Comparison of ENCODE assay signal across 18 mouse cellular contexts in the genomic region with DNA sequence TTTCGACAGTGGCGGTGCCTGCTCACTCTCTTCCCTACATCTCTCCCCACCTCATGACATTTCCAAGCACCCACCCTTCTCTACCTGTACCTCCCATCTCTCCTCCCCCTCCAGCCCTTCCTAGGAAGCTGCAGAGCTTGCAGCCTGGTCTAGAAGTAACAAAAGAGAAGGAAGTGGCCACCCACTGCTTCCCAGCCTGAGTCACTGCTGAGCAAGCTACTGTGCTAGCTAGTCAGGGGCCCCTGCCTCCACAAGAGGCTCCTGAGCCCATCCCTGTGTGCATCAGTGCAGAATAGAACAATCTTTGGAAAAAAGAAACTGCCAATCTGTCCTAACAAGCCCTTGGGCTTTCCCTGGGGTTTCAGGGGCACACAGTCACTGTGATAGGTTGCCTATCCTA. TPM values are rescaled to one million over a fixed set of nuclear protein-coding genes. Genes with fewer than 3 reads are reported as not detected.
"Had no signal": no experiment of that assay in that cellular context is flagged by ENCODE, and none has a peak within 500 bp of the region (broad histone marks: within the 10 kb centered on the region; RNA-seq: fewer than 3 reads in every experiment).

No protein-coding gene starts in this region.

- ATAC-seq: inflammation-experienced regulatory T-cells, adult 6 months; intestine, postnatal 0 days; lung, postnatal 0 days; midbrain, embryonic 15.5 days had no signal

- H3K27ac ChIP-seq: kidney, postnatal 0 days; limb, embryonic 10.5 days; liver, embryonic 15.5 days; midbrain, embryonic 10.5 days; midbrain, embryonic 15.5 days; neural tube, embryonic 13.5 days had no signal

- H3K4me2 ChIP-seq: liver, embryonic 11.5 days; liver, embryonic 15.5 days; midbrain, embryonic 15.5 days; neural tube, embryonic 13.5 days had no signal

- H3K4me3 ChIP-seq: limb, embryonic 10.5 days; liver, embryonic 15.5 days; midbrain, embryonic 10.5 days; midbrain, embryonic 15.5 days; neural tube, embryonic 13.5 days had no signal

- H3K36me3 ChIP-seq: limb, embryonic 10.5 days; liver, embryonic 15.5 days; midbrain, embryonic 10.5 days; midbrain, embryonic 15.5 days; neural tube, embryonic 13.5 days had no signal

- H3K4me1 ChIP-seq: limb, embryonic 10.5 days; liver, embryonic 15.5 days; midbrain, embryonic 10.5 days; midbrain, embryonic 15.5 days; neural tube, embryonic 13.5 days had no signal

- H3K9ac ChIP-seq: liver, embryonic 15.5 days; midbrain, embryonic 15.5 days; neural tube, embryonic 13.5 days had no signal

- H3K27me3 ChIP-seq: liver, embryonic 15.5 days; midbrain, embryonic 15.5 days; neural tube, embryonic 13.5 days had no signal

- H3K9me3 ChIP-seq: midbrain, embryonic 15.5 days had no signal

- DNase-seq: kidney, adult 8-10 months; kidney, postnatal 36 days; lung, adult 2 months; lung, postnatal 4 days; retina, postnatal 1 day; thymus, adult 18-20 months; thymus, postnatal 14 days had no signal

RNA-seq across cellular contexts. Expression of a gene that starts 31.7 kb away (rescaled TPM):
- total RNA-seq: megakaryocyte, adult 5-6 weeks had no signal
- polyA plus RNA-seq: inflammation-experienced regulatory T-cells, adult 6 months had no signal
